In genomic region chr9:88705157-88705556, GRCm38 (mm10) we compare ENCODE assay signal across 21 mouse cellular contexts. TPM values are rescaled to one million over a fixed set of nuclear protein-coding genes. Genes with fewer than 3 reads are reported as not detected.
"Had no signal": no experiment of that assay in that cellular context is flagged by ENCODE, and none has a peak within 500 bp of the region (broad histone marks: within the 10 kb centered on the region; RNA-seq: fewer than 3 reads in every experiment).

No protein-coding gene starts in this region.

RNA-seq across cellular contexts. Expression of gene Bcl2a1d, which starts 26.6 kb away (rescaled TPM):
- total RNA-seq: common myeloid progenitor, adult 5-6 weeks; gastrocnemius, adult 2 months; gastrocnemius, adult 8-10 months; gastrocnemius, postnatal 14 days; gastrocnemius, postnatal 25 days; gastrocnemius, postnatal 36 days; granulocyte monocyte progenitor cell, adult 5-6 weeks had no signal
- polyA plus RNA-seq: cortical plate, adult 2 months; embryonic facial prominence, embryonic 10.5 days; embryonic facial prominence, embryonic 11.5 days; embryonic facial prominence, embryonic 12.5 days; embryonic facial prominence, embryonic 15.5 days; erythroblast, embryonic 14.5 days; forebrain, embryonic 10.5 days; forebrain, embryonic 11.5 days; forebrain, embryonic 12.5 days; forebrain, embryonic 15.5 days; forebrain, embryonic 16.5 days; heart, embryonic 10.5 days; heart, embryonic 11.5 days; heart, embryonic 12.5 days had no signal
